Mouse (Mus musculus) limb, embryonic 11.5 days (tissue): Measurements from ENCODE around the gene Mapt. TPM values are rescaled to one million over a fixed set of nuclear protein-coding genes. Genes with fewer than 3 reads are reported as not detected.
A peak's percentile ranks its signal among the peaks of the same experiment; 100 is the strongest.

Experiments
- ATAC-seq: fragments of 200-750 bp; cut with Nextera tagmentation; 2 replicates; pipeline ENCODE4 v1.8.0; 2017; ENCODE audit warnings: low read depth; ENCODE audit not compliant: insufficient number of reproducible peaks, low FRiP score, low TSS enrichment
- DNase-seq: peaks from one replicate; pipeline ENCODE4 v3.0.0-alpha.2; 2015; ENCODE audit warnings: low spot score
- H3K27ac ChIP-seq: fragments of 300-500 bp; sonication (generic); replicated peaks from 2 replicates; pipeline ENCODE4 v1.5.1; 2014; ENCODE audit warnings: low read depth, mild to moderate bottlenecking, low read length
- H3K27me3 ChIP-seq: fragments of 300-500 bp; sonication (generic); 2 replicates; pipeline ENCODE4 v1.6.1; 2014; ENCODE audit warnings: mild to moderate bottlenecking, low read length, mixed read lengths; ENCODE audit not compliant: control insufficient read depth, insufficient read depth
- H3K36me3 ChIP-seq: fragments of 300-500 bp; sonication (generic); 2 replicates; pipeline ENCODE4 v1.6.1; 2014; ENCODE audit warnings: mild to moderate bottlenecking, low read length, moderate library complexity, mixed read lengths; ENCODE audit not compliant: control insufficient read depth, insufficient read depth
- H3K4me1 ChIP-seq: fragments of 300-500 bp; sonication (generic); 2 replicates; pipeline ENCODE4 v1.6.1; 2014; ENCODE audit warnings: low read length, mixed read lengths; ENCODE audit not compliant: control insufficient read depth, insufficient read depth
- H3K4me2 ChIP-seq: fragments of 300-500 bp; sonication (generic); 2 replicates; pipeline ENCODE4 v1.6.1; 2014; ENCODE audit warnings: low read depth, mild to moderate bottlenecking, moderate library complexity; ENCODE audit not compliant: severe bottlenecking
- H3K4me3 ChIP-seq: fragments of 300-500 bp; sonication (generic); 2 replicates; pipeline ENCODE4 v1.5.1; 2014; ENCODE audit warnings: low read depth, low read length
- H3K9ac ChIP-seq: fragments of 300-500 bp; sonication (generic); 2 replicates; pipeline ENCODE4 v1.6.1; 2014; ENCODE audit warnings: mild to moderate bottlenecking, low read length
- H3K9me3 ChIP-seq: fragments of 300-500 bp; sonication (generic); 2 replicates; pipeline ENCODE4 v1.6.1; 2016; ENCODE audit warnings: low read length; ENCODE audit not compliant: control insufficient read depth
- WGBS: fragments of 180-500 bp; shearing (Covaris S2); extraction: QIAGEN DNeasy Blood & Tissue Kit; methylation state at CpG from one replicate; pipeline ENCODE4 v1.1.7; 2014; 5-methylcytosine and 5-hydroxymethylcytosine counted together
- polyA plus RNA-seq: library from polyadenylated mRNA; unstranded; fragments of >200 nt; fragmentation: Nextera tagmentation; extraction: Ambion mirVana; gene quantifications from 2 replicates; pipeline ENCODE4 v1.2.1, GENCODE M21; 2014

Mapt gene
- polyA plus RNA-seq, 1 experiment from 2014 or later = 1.1 TPM

DNA sequence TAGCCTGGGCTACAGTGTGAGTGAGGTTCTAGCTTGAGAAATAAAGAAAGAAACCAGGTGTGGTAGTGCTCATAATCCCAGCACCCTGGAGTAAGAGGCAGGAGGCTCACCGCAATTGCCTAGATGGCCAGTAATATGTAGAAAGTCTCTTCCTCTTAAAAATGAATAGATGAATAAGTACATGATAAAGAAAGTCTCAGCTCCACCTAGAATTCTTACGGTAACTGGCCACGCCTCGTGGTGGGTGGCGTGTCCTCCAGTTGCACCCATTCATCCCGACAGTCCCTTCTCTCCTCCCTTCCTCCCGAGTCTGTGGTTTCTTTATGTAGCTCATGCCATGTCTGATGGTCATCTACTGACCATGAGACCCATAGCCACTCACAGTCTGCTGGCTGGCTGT is 74.5 kb downstream of the Mapt start:
- WGBS = 95% methylated on average over 7 of the region's 7 CpGs
- no peak for ATAC-seq
- Histone ChIP-seq H3K36me3 (no peaks in the 10 kb centered on the region), H3K4me3 (no peak overlapping the region), H3K27me3 (peaks cover 12% of the 10 kb centered on the region), H3K27ac (no peak overlapping the region), H3K4me1 (peaks cover 10% of the 10 kb centered on the region), H3K4me2 (no peak overlapping the region), H3K9me3 (no peaks in the 10 kb centered on the region), H3K9ac (no peak overlapping the region)
- no peak for DNase-seq

GRCm38 (mm10) chr11:104306483-104306882 is 75.3 kb downstream of the Mapt start:
- no peak overlapping the region for H3K4me3 ChIP-seq
- no peak overlapping the region for H3K4me2 ChIP-seq
- H3K27me3 ChIP-seq = peaks cover 15% of the 10 kb centered on the region
- H3K9me3 ChIP-seq = no peaks in the 10 kb centered on the region
- no peaks in the 10 kb centered on the region for H3K36me3 ChIP-seq
- no peak overlapping the region for H3K27ac ChIP-seq
- DNase-seq (no peak), ATAC-seq (no peak)
- peaks cover 7% of the 10 kb centered on the region for H3K4me1 ChIP-seq
- H3K9ac ChIP-seq = no peak overlapping the region
- WGBS = 94% methylated on average over 13 of the region's 13 CpGs

DNA sequence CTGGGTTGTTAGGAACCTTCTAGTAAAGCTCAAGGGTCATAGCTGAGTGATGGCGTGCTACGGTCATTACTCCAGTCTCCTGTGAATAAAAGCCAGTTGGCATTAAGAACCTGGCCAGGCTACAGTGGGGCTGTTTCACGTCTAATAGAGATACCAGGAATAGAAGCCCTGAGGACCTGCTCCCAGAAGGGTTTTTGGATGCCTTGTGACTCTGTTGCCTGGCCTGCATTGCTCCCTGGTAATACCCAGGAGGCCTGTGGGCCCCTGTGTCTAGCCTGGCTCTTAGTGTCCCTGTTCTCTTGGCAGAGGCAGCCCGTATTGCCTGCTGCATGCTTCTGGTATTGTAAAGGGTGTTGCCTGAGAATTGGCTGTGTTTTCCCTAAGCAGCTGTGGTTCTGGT is 75.9 kb downstream of the Mapt start:
- peaks cover 7% of the 10 kb centered on the region for H3K4me1 ChIP-seq
- H3K27me3 ChIP-seq = peaks cover 15% of the 10 kb centered on the region
- H3K4me2 ChIP-seq = no peak overlapping the region
- H3K4me3 ChIP-seq = no peak overlapping the region
- no peak overlapping the region for H3K27ac ChIP-seq
- no peaks in the 10 kb centered on the region for H3K36me3 ChIP-seq
- H3K9ac ChIP-seq = no peak overlapping the region
- 84% methylated on average over 4 of the region's 4 CpGs for WGBS
- H3K9me3 ChIP-seq = no peaks in the 10 kb centered on the region
- no peak for ATAC-seq
- no peak for DNase-seq

DNA sequence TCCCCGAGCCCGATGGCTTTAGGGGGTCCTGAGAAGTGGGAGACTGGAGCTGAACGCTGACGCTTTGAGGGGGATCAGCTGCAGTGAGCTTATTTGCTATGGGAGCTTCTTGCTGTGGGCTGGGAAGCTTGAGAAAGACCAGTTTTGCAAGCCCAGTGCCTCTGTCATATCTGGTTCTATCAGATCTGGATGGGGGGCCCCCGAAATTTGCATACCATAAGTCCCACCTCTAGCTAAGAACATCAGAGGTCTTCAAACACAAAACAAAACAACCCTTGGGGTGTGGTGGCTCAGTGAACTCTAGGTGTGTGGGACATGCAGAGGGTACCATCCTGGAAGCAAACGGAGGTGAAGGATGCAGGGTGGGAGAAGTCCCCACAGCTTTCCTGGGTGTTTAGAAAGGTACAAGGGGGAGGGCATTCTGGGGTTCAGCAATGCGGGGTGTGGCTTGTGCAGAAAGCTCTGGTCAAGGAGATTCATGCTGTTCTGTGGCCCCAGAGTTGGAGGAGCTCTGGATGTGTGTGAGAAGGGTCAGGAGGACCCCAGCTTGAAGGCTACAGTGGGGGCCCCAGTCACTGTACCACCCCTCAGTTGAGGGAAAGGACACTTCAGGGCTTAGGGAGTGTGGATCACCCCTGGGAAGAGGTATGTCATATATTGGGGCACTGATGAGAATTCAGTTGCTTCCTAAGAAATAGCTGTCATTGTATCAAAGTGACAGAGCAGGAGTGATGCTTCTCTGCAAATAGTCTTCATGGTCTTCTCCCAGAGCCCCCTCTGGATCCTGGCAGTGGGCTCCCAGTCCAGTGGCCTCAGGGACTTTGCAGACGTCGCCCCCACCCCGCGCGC is 78.4 kb downstream of the Mapt start:
- 37% methylated on average over 12 of the region's 12 CpGs for WGBS
- Histone ChIP-seq H3K4me1 (no peaks in the 10 kb centered on the region), H3K27ac (no peak overlapping the region), H3K4me2 (peak overlapping the region; percentile 27; the same call in 1 of the 2 replicates), H3K9me3 (no peaks in the 10 kb centered on the region), H3K9ac (no peak overlapping the region), H3K4me3 (no peak overlapping the region), H3K36me3 (no peaks in the 10 kb centered on the region), H3K27me3 (peaks cover 15% of the 10 kb centered on the region)
- DNase-seq (no peak), ATAC-seq (no peak)

- WGBS = 11% methylated on average over 23 of the region's 23 CpGs
- ATAC-seq (no peak), DNase-seq (no peak)
- no peak overlapping the region for H3K4me3 ChIP-seq
- peak overlapping the region; percentile 27; the same call in 1 of the 2 replicates for H3K4me2 ChIP-seq
- H3K4me1 ChIP-seq = no peaks in the 10 kb centered on the region
- H3K36me3 ChIP-seq = no peaks in the 10 kb centered on the region
- H3K9ac ChIP-seq = no peak overlapping the region
- no peaks in the 10 kb centered on the region for H3K9me3 ChIP-seq
- no peak overlapping the region for H3K27ac ChIP-seq
- peaks cover 15% of the 10 kb centered on the region for H3K27me3 ChIP-seq
Observed at GRCm38 (mm10) chr11:104310226-104310887, 79.2 kb downstream of the Mapt start.

DNA sequence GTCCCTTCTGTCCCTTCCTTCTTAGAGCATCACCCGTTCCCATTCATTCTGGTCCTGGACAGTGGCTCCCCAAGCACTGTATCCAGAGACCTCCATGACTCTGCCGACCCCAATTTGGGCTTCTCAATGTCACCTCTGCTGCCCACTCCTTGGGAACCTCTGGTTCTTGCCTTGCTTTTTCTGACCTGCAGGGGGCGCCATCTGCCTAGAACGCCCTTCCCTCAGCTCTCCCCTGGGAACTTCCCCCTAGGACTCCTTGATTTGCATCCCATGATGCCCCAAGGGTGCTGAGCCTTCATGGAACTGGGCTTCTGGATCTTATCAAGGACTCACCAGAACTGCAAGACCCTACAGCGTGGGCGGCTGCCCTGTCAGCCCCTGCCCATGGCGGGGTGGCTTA is 80.5 kb downstream of the Mapt start:
- Histone ChIP-seq H3K4me3 (no peak overlapping the region), H3K4me1 (no peaks in the 10 kb centered on the region), H3K9me3 (no peaks in the 10 kb centered on the region), H3K27me3 (peaks cover 15% of the 10 kb centered on the region), H3K4me2 (no peak overlapping the region), H3K27ac (no peak overlapping the region), H3K9ac (no peak overlapping the region), H3K36me3 (no peaks in the 10 kb centered on the region)
- WGBS = 76% methylated on average over 7 of the region's 7 CpGs
- DNase-seq (no peak), ATAC-seq (no peak)

DNA sequence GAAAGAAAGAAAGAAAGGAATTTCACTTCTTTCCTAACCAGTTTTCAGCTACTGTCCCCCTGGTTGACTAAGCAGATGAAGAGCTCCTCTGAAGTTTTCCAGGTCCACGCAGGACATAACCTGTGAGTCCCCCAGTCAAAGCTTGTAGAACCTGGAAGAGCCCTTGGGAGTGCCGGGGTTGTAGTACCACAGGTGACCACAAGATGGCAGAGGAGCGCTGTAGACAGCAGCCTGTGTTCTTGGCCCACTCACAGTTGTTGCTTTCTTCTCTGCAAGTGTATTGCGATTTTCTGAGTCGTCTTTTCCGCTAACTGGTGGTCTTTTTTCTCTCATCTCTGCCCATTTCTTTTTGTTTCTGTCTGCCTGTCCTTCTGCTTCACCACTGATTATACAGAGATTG is 84.5 kb downstream of the Mapt start:
- Histone ChIP-seq H3K36me3 (no peaks in the 10 kb centered on the region), H3K9ac (no peak overlapping the region), H3K9me3 (no peaks in the 10 kb centered on the region), H3K4me1 (0 out of 2 replicates have a peak, but pooled peaks cover 6% of the 10 kb centered on the region), H3K27me3 (peaks cover 3% of the 10 kb centered on the region; the same call in 1 of the 2 replicates), H3K4me3 (no peak overlapping the region), H3K4me2 (no peak overlapping the region), H3K27ac (no peak overlapping the region)
- DNase-seq (peak; percentile 94), ATAC-seq (no peak)
- 9% methylated on average over 6 of the region's 6 CpGs for WGBS

DNA sequence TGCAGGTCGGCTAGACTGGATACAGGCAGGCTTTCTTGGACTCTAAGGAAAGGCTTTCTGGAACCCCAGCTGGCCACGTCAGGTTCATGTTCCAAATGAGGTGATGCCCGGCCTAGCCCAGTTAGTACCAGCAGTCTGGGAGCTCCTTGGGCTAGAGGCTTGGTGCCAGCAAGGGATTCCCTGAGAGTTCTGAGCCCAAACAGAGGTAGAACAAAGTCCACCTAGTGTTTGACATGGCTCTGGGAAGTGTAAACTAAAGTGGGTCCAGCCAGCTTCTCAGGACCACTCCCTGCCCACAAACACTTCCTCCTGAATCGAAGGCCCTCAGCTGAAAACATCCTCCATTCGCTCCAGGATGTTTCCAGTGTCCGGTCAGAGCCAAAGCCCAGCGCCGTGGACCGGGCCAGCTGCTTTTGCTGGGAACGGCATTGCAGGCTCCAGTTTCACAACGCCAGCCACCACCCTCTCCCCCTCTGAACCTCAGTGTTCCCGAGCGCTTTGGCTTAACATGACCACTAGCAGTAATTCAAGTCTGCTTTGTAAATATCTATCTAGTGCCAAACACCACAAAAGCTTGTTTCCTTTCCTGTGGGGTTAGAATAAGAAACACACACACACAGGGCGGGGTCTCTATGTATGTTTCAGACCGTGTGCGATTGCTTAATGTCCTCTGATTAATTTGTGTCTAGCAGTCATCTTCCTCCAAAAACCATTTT is 85.7 kb downstream of the Mapt start:
- ATAC-seq = no peak

More for the DNA sequence above, 85.7 kb downstream of the Mapt start:
- H3K4me3 ChIP-seq = no peak overlapping the region
- 76% methylated on average over 16 of the region's 16 CpGs for WGBS
- H3K4me1 ChIP-seq = 0 out of 2 replicates have a peak, but pooled peaks cover 6% of the 10 kb centered on the region
- no peaks in the 10 kb centered on the region for H3K27me3 ChIP-seq
- H3K4me2 ChIP-seq = no peak overlapping the region
- H3K36me3 ChIP-seq = no peaks in the 10 kb centered on the region
- H3K9ac ChIP-seq = no peak overlapping the region
- H3K27ac ChIP-seq = no peak overlapping the region
- no peaks in the 10 kb centered on the region for H3K9me3 ChIP-seq
- DNase-seq = no peak
